Mouse (Mus musculus) naive thymus-derived CD4-positive, alpha-beta T cell, adult 2 months (primary cell): ENCODE results near the gene Klhl5.
"Not testable (repeated sequence)": the region's sequence is repeated elsewhere in the genome, so short reads cannot be mapped to it uniquely, and the experiment has no call there.

Experiments used
- DNase-seq: peaks from one replicate; pipeline ENCODE4 v3.0.0-alpha.2; 2011; ENCODE audit warnings: low read depth

Gene Klhl5

GRCm38 (mm10) chr5:65097457-65097856, 9.9 kb upstream of the Klhl5 start:
- DNase-seq = no peak

GRCm38 (mm10) chr5:65100002-65100401, 7.3 kb upstream of the Klhl5 start:
- no peak for DNase-seq

DNA sequence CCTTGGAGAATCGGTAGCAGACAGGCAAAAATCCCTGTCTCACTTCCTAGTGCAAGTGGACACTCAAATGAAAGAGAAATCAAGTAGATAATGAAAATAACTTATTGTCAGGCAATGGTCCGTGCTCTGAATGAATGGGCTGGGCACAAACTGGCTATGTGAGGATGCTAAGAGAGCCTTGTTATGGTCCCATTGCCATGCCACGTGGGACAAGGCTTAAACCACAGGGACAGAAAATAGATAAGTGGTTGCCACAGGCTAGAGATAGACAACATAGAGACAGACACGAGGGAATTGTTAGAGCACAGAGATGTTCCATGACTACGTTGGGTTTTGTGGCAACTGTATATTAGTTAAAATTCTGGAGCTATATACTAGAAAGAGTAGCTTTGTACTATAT, 6.1 kb upstream of the Klhl5 start:
- no peak for DNase-seq

DNA sequence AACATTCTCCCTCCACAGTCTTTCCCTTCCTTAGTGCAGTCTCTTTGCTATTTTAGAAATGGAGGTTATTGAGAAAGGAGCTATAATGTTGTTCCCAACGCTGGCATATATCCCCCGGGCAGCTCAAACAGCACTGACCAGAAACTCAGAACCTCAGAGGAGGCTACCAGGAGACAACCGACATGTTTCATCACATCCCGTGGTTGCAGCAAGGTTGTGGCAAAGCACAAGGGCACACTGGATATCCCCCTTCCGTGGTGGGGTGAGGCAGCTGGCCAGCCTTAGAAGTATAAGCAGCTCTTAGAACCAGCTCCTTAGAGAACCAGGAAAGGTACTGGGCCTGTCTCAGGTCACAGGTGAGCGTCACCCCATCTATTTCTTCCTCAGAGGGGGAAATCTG, 5.7 kb upstream of the Klhl5 start:
- no peak for DNase-seq

DNA sequence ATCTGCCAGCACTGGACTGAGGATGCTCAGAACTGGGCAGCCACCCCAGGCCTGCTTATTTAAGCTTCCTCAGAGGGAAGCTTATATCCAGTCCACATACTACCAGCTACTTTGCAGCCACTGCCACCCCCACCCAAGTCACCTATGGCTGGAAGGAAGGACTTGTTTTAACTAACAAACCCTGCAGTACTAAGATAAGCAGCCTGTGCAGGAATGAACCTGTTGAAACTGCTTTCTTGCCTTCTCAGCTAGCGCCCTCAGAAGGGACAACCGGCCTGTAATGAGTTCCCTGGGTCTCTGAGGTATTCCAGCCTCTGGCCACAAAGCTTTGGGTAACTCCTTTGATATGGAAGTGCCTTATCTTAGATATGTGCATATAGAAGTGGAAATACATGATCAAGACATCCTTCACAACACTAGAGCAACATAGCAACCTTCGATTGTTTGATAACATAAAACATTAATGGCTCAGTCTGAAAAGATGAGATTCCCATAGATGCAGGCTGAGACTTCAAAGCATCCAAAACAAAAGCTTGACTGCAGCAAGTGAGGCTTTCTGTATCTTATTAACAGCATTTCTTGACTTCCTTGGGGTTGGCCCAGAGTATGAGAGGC, 5.2 kb upstream of the Klhl5 start:
- peak; percentile 63 for DNase-seq

DNA sequence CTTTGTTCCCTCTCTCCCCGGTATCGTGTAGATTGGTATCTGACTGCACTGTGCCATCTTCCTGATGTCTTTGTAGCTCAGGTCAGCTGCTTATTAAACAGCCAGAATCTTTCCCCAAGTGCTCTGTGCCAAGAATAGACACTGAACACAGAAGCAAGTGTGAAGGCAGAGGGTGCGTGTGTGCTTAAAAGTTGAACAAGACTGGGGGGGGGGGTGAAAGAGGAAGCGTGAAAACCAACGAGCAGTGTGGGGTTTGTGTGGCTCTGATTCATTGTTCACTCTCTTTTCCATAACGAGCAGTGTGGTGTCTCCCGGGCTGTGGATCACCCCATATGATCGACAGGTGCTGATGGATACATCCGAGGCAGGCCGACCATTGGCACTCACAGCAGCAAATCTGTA, 4.7 kb upstream of the Klhl5 start:
- DNase-seq = no peak

GRCm38 (mm10) chr5:65107773-65108432, 564 bp downstream of the Klhl5 start:
- DNase-seq = peak; percentile 45

- not testable (repeated sequence) for DNase-seq
Measured at GRCm38 (mm10) chr5:65112225-65112624, 4.9 kb downstream of the Klhl5 start.

DNA sequence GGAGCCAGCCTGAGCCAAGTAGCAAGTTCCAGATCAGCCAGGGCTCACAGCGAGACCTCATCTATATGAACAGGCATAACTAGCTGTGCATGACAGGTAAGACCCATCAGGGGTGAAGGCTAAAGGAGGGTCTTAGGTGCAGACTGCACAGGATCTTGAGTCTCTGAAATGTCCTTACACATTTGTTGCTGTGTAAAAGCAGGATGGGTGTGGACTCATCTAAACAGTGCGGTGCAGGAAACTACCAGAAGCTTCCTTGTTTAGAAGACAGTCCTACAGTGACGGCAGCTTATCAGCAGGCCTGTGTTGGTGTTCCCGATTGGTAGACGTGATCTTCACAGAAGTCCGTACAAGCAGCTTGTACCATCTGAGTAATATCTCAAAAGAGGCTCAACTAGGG, 6.0 kb downstream of the Klhl5 start:
- peak; percentile 85 for DNase-seq

DNA sequence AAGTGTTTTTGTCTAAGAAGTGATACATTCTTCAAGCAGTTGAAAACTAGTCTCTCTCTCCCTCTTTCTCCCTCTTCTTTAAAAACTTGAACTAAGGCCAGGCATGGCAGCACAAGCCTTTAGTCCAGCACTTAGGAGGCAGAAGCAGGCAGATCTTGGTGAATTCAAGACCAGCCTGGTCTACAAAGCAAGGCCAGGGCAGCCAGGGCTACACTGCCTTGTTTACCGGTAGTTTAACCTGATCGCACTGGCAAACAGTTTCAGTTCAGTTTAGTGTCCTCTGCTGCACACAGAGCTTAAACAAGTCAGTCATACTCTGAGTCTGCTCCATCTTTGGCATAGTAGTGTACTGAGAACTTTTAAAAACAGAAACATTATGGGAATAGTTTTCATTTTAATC, 9.4 kb downstream of the Klhl5 start:
- DNase-seq = no peak

DNA sequence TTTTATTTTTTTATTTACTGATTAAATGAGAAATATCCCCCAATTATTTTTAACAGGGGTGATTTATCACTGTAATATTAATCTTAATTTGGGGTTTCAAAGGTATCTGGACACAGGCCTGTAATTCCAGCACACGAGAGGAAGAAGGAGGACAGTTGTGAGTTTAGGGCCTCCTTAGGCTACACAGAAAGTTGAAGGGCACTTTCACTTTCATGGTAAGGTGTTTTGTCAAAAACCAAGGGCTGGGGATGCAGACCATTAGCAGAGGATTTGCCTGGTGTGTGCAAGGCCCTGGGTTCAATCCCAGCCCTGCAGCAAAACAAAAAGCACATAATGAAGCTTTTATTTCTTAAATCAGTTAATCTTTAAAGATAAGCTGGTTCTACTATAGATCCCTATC, 12.2 kb downstream of the Klhl5 start:
- DNase-seq = no peak

DNA sequence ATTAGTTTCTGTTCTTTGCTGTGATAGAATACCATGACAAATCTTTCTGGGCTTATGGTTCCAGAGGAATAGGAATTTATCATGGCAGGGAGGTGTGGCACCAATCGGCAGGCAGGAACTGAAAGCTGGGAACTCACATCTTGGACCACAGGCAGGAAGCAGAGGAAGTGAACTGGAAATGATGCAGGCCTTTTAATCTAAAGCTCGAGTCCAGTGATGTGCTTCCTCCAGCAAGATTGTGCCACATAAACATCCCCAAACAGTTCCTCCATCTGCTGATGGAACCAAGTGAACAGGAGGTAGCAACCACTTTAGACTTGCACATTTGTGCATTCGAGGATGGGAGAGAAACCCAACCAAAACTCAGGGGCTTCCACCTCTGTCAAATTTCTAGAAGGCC, 12.6 kb downstream of the Klhl5 start:
- no peak for DNase-seq

DNA sequence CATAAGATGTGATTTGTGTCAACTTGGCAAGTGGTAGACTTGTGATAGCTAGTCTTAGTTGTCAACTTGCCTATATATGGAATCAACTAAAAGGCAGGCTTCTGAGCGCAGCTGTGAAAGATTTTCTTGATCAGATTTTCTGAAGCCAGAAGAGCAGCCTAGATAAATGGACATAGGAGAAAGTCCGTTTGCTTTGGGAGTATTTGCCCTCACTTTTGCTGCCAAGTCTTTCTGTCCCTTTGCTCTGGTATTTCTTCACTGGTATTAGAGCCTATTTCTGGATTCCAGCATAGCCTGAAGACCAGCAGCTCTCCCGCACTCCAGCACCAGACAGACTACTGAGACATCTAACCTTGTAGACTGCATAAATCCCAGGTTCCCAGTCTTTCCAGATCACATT, 15.3 kb downstream of the Klhl5 start:
- DNase-seq = no peak

GRCm38 (mm10) chr5:65126137-65126536, 18.8 kb downstream of the Klhl5 start:
- DNase-seq = no peak

DNA sequence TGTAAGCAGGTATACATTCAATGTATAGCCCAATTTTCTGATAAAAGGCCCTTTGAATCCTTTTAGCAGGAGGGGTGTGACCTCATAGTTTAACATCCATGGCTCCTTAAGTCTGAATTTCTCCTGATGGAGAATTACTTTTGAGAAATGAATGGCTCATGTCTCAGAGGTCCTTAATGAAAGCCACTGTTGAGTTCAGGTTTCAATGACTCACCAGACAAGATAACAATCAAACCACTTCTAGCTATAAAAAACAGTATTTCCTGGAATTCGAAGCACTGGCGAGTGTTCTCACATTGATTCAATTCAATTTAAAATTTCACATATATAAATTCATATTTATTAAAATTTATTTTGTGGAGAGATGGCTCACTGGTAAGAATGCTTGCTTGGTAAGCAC, 21.1 kb downstream of the Klhl5 start:
- no peak for DNase-seq

DNA sequence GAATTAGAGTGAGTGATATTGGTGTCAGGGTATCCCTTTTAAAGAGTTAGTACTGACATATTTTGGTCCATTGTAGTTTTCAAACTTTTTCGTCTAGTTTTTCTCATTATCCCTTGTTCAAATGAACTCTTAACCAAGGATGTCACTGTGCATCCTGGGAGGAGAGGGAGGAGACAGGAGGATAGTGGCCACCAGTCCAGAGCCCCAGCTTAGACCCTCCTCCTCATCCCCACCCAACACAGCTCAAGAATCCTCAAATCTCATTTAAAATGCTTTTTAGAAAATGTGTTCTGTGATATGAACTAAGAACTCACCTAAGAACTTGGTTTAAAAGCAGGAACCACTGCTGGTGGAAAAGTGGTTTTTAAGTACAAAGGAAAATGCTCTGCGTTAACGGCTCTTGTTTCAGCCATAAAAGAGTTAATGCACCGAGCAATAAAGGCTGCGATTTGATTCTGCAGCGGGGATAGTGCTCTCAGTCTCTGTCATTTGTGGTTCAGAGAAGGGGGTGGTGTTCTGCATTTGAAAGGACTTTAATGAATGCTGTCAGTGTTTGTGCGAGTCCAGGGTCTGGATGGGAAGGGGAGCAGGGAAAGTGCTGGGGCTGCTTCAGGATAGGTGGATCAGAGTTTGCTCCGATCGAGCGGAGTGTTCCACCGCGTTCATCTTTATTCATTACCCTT, 23.3 kb downstream of the Klhl5 start:
- DNase-seq = no peak

DNA sequence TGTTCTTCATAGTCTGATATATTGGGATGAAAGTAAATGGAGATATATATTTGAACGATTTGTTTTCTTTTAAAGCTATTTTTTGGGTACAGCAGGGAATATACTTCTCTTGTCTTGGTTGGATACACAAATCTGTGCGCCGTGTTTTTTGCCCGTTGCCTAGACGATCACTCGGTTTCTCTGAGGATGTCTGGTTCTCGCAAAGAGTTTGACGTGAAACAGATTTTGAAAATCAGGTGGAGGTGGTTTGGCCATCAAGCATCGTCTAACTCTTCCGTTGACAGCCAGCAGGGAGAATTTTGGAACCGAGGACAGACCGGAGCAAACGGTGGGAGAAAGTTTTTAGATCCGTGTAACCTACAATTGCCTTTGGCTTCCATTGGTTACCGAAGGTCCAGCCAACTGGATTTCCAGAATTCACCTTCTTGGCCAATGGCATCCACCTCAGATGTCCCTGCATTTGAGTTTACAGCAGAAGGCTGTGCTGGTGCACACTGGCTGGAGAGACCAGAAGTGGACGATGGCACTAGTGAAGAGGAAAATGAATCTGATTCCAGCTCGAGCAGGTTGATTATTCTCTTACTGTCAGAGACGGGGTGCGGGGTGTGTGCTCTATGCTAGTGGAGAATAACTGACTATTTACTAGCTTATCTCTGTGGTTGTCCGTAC, 24.0 kb downstream of the Klhl5 start:
- DNase-seq = no peak

GRCm38 (mm10) chr5:65136159-65136558, 28.8 kb downstream of the Klhl5 start:
- DNase-seq = no peak

- DNase-seq = no peak
Measured at GRCm38 (mm10) chr5:65137073-65137472, 29.7 kb downstream of the Klhl5 start.

DNA sequence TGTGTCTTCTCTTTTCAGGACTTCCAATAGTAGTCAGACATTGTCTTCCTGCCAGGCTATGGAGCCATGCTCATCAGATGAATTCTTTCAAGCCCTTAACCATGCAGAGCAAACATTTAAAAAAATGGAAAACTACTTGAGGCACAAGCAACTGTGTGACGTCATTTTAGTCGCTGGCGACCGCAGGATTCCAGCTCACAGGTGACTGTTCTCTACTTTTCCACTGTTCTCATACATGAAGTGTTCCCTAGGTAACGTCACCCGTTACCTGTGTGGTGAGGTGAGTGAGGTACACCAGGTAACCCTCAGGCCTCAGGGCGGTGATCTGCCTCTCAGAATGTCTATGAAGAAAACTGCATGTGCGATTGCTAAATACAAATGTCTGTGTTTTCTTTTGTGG, 33.9 kb downstream of the Klhl5 start:
- DNase-seq = no peak

GRCm38 (mm10) chr5:65142247-65142646, 34.9 kb downstream of the Klhl5 start:
- no peak for DNase-seq

DNA sequence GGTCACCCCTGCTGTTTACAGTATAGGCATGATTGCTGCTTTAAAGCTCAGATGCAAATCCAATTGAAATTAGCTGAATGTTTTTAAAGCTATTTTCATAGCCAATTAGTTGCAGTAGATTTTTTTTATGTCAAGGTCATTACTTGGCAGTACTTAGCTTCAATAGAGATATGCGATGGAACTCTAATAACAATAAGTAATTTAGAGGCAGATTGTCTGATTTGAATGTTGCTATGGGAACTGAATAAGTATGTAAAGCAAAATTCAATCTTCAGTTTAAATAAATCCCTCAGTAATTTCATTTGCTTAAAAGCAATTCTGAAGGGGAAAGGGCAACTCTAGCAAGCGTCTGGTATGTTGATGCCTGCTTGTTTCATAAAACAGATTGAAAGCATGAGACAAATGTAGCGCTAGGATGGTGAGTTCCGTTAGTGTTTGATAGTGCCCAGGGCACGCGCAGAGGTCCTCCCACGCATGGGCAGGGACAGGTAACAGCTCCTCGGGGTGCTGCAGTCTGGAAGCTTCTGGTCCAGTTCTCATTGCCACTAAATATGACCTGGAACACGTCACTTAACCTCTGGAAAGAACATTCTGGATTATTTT, 38.3 kb downstream of the Klhl5 start:
- DNase-seq = no peak

DNA sequence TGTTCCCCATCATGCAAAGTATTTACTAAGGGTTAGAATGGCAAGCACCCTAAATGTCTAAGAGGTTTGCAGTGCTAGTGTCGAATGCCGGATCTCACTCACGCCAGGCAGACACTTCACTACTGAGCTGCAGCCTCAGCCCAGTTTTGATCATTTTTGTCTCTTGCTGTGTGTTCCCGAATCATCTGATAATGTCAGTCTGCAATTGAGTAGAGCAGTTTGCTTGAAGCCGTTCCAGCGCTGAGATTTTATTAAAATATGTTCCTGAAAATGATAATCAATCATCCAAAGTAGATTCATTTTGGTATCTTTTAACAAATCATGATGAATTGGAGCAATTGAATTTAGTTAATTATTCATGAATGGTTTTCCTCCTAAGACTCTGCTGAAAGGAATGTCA, 39.4 kb downstream of the Klhl5 start:
- DNase-seq = no peak
